Mouse (Mus musculus) fat pad, adult 2 months (tissue): ENCODE measurements around the gene Polrmt.

Experiments used
- DNase-seq: peaks from one replicate; pipeline ENCODE4 v3.0.0-alpha.2; 2011; ENCODE audit warnings: low read depth, low spot score; ENCODE audit errors: extremely low read depth

Polrmt gene

GRCm38 (mm10) chr10:79745898-79746773 lies at the start of gene Polrmt:
Gene Polrmt (minus strand): TSS chr10:79746581.
- DNase-seq = peak; percentile 78

GRCm38 (mm10) chr10:79795905-79796304 lies 49.5 kb upstream of the Polrmt start:
- DNase-seq = no peak

- no peak for DNase-seq
Observed at GRCm38 (mm10) chr10:79794491-79794931, 48.1 kb upstream of the Polrmt start.

GRCm38 (mm10) chr10:79793738-79794490 lies 47.5 kb upstream of the Polrmt start:
- DNase-seq = no peak

GRCm38 (mm10) chr10:79793051-79793737 lies 46.8 kb upstream of the Polrmt start, which contains the start of gene Palm:
Gene Palm (plus strand): TSS chr10:79793572.
- DNase-seq = no peak

GRCm38 (mm10) chr10:79792339-79793040 lies 46.1 kb upstream of the Polrmt start:
- no peak for DNase-seq

- DNase-seq = no peak
Observed at GRCm38 (mm10) chr10:79790861-79791260, 44.5 kb upstream of the Polrmt start, which contains the start of gene Prss57. Gene Prss57 (minus strand): TSS chr10:79790961.

- no peak for DNase-seq
Observed at GRCm38 (mm10) chr10:79789581-79789980, 43.2 kb upstream of the Polrmt start.

GRCm38 (mm10) chr10:79788386-79789158 lies 42.2 kb upstream of the Polrmt start:
- no peak for DNase-seq

GRCm38 (mm10) chr10:79783920-79784800 lies 37.8 kb upstream of the Polrmt start:
- DNase-seq = no peak

GRCm38 (mm10) chr10:79783050-79783449 lies 36.7 kb upstream of the Polrmt start:
- DNase-seq = no peak

- DNase-seq = no peak
Observed at GRCm38 (mm10) chr10:79781956-79782355, 35.6 kb upstream of the Polrmt start.

GRCm38 (mm10) chr10:79781139-79781538 lies 34.8 kb upstream of the Polrmt start:
- no peak for DNase-seq

- DNase-seq = no peak
Observed at GRCm38 (mm10) chr10:79780664-79781015, 34.3 kb upstream of the Polrmt start.

GRCm38 (mm10) chr10:79779784-79780663 lies 33.6 kb upstream of the Polrmt start:
- peak; percentile 93 for DNase-seq

GRCm38 (mm10) chr10:79779193-79779592 lies 32.8 kb upstream of the Polrmt start:
- DNase-seq = no peak

GRCm38 (mm10) chr10:79778006-79778405 lies 31.6 kb upstream of the Polrmt start:
- DNase-seq = no peak

- DNase-seq = no peak
Observed at GRCm38 (mm10) chr10:79777103-79777531, 30.7 kb upstream of the Polrmt start, which contains the start of gene Fstl3. Gene Fstl3 (plus strand): TSS chr10:79777272.
